Mouse (Mus musculus): ENCODE data around the gene Gm15107. TPM values are rescaled to one million over a fixed set of nuclear protein-coding genes. Genes with fewer than 3 reads are reported as not detected.
"Not testable (repeated sequence)": the region's sequence is repeated elsewhere in the genome, so short reads cannot be mapped to it uniquely, and the experiment has no call there.

Gene Gm15107
- polyA plus RNA-seq (2015; fragmentation: Nextera tagmentation; extraction: Ambion mirVana): not detected in 2 replicates

GRCm38 (mm10) chrX:148180424-148180823 is at the start of gene Gm15107:
Gene Gm15107, plus strand, starts transcription at chrX:148180724.
- WGBS: no CpG with 5 or more reads among the region's 6 CpGs
- not testable (repeated sequence) for H3K9me3 ChIP-seq (ENCODE audit: control insufficient read depth, low read length); H3K27me3 ChIP-seq (ENCODE audit: control insufficient read depth, insufficient read depth, low read depth, low read length); ATAC-seq (ENCODE audit: low read depth); H3K9ac ChIP-seq (ENCODE audit: low read length); H3K4me3 ChIP-seq (ENCODE audit: low read length); H3K27ac ChIP-seq (ENCODE audit: low read length); H3K4me1 ChIP-seq (replicated peaks; ENCODE audit: control insufficient read depth, insufficient read depth, low read length); H3K4me2 ChIP-seq (ENCODE audit: low read depth, low read length); H3K36me3 ChIP-seq (ENCODE audit: control insufficient read depth, insufficient read depth, low read length)

Other genes with a start within 250 kb of the Gm15107 start
- gene Gm15080, start 187.7 kb upstream of the Gm15107 start, polyA plus RNA-seq (2015; fragmentation: Nextera tagmentation; extraction: Ambion mirVana): not detected in 2 replicates

Data from lung, embryonic 16.5 days (tissue).